Mouse (Mus musculus) kidney, embryonic 15.5 days (tissue): ENCODE measurements around the gene Ptpn7. TPM values are rescaled to one million over a fixed set of nuclear protein-coding genes. Genes with fewer than 3 reads are reported as not detected.
A peak's percentile ranks its signal among the peaks of the same experiment; 100 is the strongest.

Experiments used
- ATAC-seq: fragments of 200-750 bp; cut with Nextera tagmentation; replicated peaks from 2 replicates; pipeline ENCODE4 v1.8.0; 2017; ENCODE audit warnings: moderate TSS enrichment; ENCODE audit not compliant: low FRiP score
- H3K27ac ChIP-seq: fragments of 300-500 bp; sonication (generic); 2 replicates; pipeline ENCODE4 v1.5.1; 2015; ENCODE audit warnings: mild to moderate bottlenecking, inconsistent platforms
- H3K27me3 ChIP-seq: fragments of 300-500 bp; sonication (generic); 2 replicates; pipeline ENCODE4 v1.6.1; 2015; ENCODE audit warnings: inconsistent platforms
- H3K36me3 ChIP-seq: fragments of 300-500 bp; sonication (generic); 2 replicates; pipeline ENCODE4 v1.6.1; 2015; ENCODE audit warnings: inconsistent platforms
- H3K4me1 ChIP-seq: fragments of 300-500 bp; sonication (generic); 2 replicates; pipeline ENCODE4 v1.6.1; 2015; ENCODE audit warnings: inconsistent platforms
- H3K4me2 ChIP-seq: fragments of 300-500 bp; sonication (generic); 2 replicates; pipeline ENCODE4 v1.6.1; 2015; ENCODE audit warnings: moderate library complexity, mild to moderate bottlenecking, inconsistent platforms
- H3K4me3 ChIP-seq: fragments of 300-500 bp; sonication (generic); replicated peaks from 2 replicates; pipeline ENCODE4 v1.5.1; 2015; ENCODE audit warnings: mild to moderate bottlenecking, inconsistent platforms
- H3K9ac ChIP-seq: fragments of 300-500 bp; sonication (generic); 2 replicates; pipeline ENCODE4 v1.6.1; 2015; ENCODE audit warnings: mild to moderate bottlenecking, inconsistent platforms
- H3K9me3 ChIP-seq: fragments of 300-500 bp; sonication (generic); replicated peaks from 2 replicates; pipeline ENCODE4 v1.6.1; 2016; ENCODE audit warnings: inconsistent platforms
- WGBS: fragments of 180-500 bp; shearing (Covaris S2); methylation state at CpG from one replicate; pipeline ENCODE4 v1.1.7; 2015; ENCODE audit warnings: mixed read lengths; 5-methylcytosine and 5-hydroxymethylcytosine counted together
- polyA plus RNA-seq: library from polyadenylated mRNA; unstranded; fragments of >200 nt; fragmentation: Nextera tagmentation; extraction: Ambion mirVana; gene quantifications from 2 replicates; pipeline ENCODE4 v1.2.1, GENCODE M21; 2015

Gene Ptpn7
- polyA plus RNA-seq, 1 experiment from 2014 or later, result 1.2 TPM

DNA sequence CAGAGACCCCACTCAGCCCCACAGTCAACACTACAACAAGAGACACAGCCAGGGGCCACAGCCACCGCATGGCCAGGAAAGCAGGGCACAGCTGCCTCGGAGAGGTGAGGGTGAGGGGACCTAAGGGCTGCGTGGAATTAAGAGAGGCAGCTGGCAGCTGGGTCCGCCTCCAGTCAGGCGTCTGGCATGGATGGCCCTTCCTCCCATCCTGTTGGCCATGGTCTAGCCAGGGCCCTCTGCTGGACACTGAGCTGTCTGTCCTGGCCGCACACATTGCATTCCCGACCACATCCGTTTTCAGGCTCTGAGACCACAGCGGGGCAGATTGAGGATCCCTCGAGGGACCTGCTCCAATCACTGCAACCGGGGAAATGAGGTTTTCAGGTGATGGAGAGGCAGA lies 34.9 kb downstream of the Ptpn7 start, which contains the start of gene Gpr37l1:
Gene Gpr37l1 (minus strand): TSS at position 247 of the 400 bp plus-strand sequence.
- ATAC-seq, result no peak
- Histone ChIP-seq H3K4me2 (no peak within 1 kb of the TSS), H3K4me3 (no peak within 1 kb of the TSS), H3K4me1 (peaks cover 8% of the 10 kb centered on the region; the same call in 1 of the 2 replicates), H3K36me3 (no peaks in the 10 kb centered on the region), H3K27me3 (no peaks in the 10 kb centered on the region), H3K27ac (no peak within 1 kb of the TSS), H3K9ac (no peak within 1 kb of the TSS), H3K9me3 (no peaks in the 10 kb centered on the region)
- WGBS, result 67% methylated on average over 11 of the region's 11 CpGs

DNA sequence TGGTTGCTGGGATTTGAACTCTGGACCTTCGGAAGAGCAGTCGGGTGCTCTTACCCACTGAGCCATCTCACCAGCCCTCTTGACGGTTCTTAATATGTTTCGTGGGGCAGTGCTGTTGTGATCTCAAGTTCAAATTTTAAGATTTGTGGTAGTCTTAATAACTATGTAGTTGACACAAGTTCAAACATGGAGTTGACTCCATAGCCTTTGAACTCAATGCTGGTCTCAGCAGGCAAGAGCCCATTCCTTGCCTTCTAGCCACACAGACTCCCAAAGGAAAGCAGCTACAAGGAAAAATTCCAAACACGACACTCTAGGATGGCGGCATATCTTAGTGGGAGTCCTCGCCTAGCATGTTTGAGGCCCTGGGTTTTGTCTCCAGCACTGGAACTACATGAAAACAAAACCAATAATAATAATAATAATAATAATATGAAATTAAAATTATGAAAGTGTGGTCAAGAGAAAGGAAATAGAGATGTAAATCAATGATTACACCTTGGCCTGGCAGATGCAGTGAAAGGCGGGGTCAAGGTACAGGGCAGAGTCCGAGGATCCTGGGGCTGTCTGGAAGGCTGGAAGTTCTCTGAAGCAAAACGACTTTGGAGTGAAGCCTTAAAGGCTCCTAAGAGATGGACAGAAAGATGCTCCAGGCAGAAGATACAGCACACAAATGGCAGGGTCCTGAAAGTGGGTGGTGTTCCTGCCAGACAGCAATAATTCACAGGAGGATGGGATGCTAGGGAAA lies 36.1 kb downstream of the Ptpn7 start:
- no peak for ATAC-seq
- H3K9me3 ChIP-seq, result no peaks in the 10 kb centered on the region
- no peak overlapping the region for H3K4me2 ChIP-seq
- H3K36me3 ChIP-seq, result no peaks in the 10 kb centered on the region
- H3K4me3 ChIP-seq, result no peak overlapping the region
- H3K9ac ChIP-seq, result no peak overlapping the region
- peaks cover 8% of the 10 kb centered on the region; the same call in 1 of the 2 replicates for H3K4me1 ChIP-seq
- 87% methylated on average over 10 of the region's 10 CpGs for WGBS
- H3K27me3 ChIP-seq, result no peaks in the 10 kb centered on the region
- H3K27ac ChIP-seq, result no peak overlapping the region

DNA sequence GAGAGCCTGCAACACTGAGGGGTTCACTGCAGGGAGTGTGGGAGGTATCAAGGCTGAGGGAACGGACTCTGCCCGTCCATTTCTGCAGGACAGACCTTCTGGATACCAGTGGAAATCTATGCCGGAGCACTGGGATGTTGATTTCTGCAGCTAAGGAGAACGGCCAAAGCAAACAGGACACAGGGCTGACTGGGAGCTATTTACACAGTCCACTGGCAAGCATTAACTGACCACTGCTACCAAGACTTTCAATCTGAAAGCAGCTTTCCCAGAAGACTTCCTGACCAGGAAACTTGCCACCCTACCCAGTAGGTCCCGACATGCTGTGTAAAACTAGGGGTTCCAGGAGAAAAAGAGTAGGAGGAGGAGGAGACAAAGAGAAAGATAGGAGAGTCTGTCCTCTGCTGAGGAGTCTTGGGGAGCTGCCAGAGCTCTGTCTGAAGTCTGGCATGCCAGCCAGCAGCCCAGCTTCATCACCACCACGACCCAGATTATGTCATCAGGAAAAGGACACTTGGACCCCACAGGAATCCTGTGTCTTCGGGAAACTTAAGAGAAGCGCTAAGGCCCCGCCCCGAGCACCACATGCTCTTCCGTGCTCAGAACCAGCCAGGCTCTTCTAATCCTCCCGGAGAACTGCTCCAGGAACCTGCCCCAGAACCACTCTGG lies 37.2 kb downstream of the Ptpn7 start:
- H3K4me3 ChIP-seq, result no peak overlapping the region
- 49% methylated on average over 12 of the region's 12 CpGs for WGBS
- no peak overlapping the region for H3K27ac ChIP-seq
- H3K4me1 ChIP-seq, result peaks cover 8% of the 10 kb centered on the region; the same call in 1 of the 2 replicates
- no peak overlapping the region for H3K4me2 ChIP-seq
- H3K36me3 ChIP-seq, result no peaks in the 10 kb centered on the region
- no peak overlapping the region for H3K9ac ChIP-seq
- no peak for ATAC-seq
- H3K27me3 ChIP-seq, result no peaks in the 10 kb centered on the region
- H3K9me3 ChIP-seq, result no peaks in the 10 kb centered on the region

DNA sequence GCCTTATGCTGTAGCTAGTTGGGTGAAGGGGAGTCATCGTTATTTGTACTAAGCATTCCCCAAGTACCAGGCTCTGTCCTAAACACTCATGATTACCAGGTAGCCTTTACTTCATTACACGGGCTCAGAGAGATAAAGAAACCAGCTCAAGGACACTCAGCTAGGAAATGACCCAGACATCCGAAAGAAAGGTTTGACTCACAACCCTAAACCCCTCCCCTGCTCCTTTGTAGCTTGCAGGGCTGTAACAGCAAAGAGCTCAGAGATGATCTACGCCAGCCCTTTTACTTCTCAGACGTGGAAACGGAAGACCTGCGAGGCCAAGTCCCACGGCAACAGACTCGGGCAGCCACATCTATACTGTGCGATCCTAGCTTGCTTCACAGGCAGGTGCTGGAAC lies 37.8 kb downstream of the Ptpn7 start:
- H3K4me1 ChIP-seq, result peaks cover 8% of the 10 kb centered on the region; the same call in 1 of the 2 replicates
- no peak overlapping the region for H3K9ac ChIP-seq
- no peaks in the 10 kb centered on the region for H3K36me3 ChIP-seq
- H3K27ac ChIP-seq, result no peak overlapping the region
- no peaks in the 10 kb centered on the region for H3K27me3 ChIP-seq
- H3K4me2 ChIP-seq, result no peak overlapping the region
- H3K4me3 ChIP-seq, result no peak overlapping the region
- 68% methylated on average over 10 of the region's 10 CpGs for WGBS
- ATAC-seq, result no peak
- no peaks in the 10 kb centered on the region for H3K9me3 ChIP-seq

DNA sequence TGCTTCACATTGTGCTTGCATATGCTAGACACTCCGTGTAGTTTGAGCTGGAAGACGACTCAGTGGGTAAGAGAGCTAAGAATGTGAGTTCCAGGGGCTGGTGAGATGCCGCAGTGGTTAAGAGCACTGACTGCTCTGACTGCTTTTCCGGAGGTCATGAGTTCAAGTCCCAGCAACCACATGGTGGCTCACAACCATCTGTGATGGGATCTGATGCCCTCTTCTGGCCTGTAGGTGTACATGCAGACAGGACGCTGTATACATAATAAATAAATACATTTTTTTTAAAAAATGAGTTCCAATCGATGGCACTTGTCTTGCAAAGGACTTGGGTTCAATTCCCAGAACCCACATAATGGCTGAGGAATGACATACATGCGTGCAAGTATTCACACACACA lies 38.7 kb downstream of the Ptpn7 start:
- no peak for ATAC-seq
- no peak overlapping the region for H3K9ac ChIP-seq
- no peaks in the 10 kb centered on the region for H3K9me3 ChIP-seq
- H3K36me3 ChIP-seq, result no peaks in the 10 kb centered on the region
- peaks cover 8% of the 10 kb centered on the region; the same call in 1 of the 2 replicates for H3K4me1 ChIP-seq
- no peaks in the 10 kb centered on the region for H3K27me3 ChIP-seq
- no peak overlapping the region for H3K27ac ChIP-seq
- 85% methylated on average over 7 of the region's 7 CpGs for WGBS
- H3K4me3 ChIP-seq, result no peak overlapping the region
- no peak overlapping the region for H3K4me2 ChIP-seq

DNA sequence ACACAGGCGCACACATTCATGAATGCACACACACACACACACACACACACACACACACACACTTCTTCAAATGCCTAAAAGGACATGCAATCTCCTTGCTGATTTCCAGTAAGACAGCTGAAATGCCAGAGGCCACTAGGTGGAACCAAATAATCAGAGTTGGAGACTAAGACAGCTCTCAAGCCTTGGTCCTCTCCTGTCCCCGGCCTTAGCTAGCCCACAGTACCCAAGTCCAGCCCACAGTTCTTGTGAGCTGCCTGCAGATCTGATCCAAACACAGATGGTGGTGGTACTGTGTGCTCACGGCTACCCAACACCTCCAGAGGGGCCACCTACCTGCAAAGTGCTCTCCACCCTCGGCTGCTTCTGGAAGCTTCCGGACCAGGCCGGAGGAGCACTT lies 39.5 kb downstream of the Ptpn7 start:
- no peaks in the 10 kb centered on the region for H3K36me3 ChIP-seq
- no peak overlapping the region for H3K4me2 ChIP-seq
- H3K27ac ChIP-seq, result no peak overlapping the region
- H3K4me3 ChIP-seq, result no peak overlapping the region
- H3K27me3 ChIP-seq, result no peaks in the 10 kb centered on the region
- no peak overlapping the region for H3K9ac ChIP-seq
- ATAC-seq, result peak; percentile 65
- H3K4me1 ChIP-seq, result peaks cover 8% of the 10 kb centered on the region; the same call in 1 of the 2 replicates
- WGBS, result 49% methylated on average over 6 of the region's 6 CpGs
- H3K9me3 ChIP-seq, result no peaks in the 10 kb centered on the region

DNA sequence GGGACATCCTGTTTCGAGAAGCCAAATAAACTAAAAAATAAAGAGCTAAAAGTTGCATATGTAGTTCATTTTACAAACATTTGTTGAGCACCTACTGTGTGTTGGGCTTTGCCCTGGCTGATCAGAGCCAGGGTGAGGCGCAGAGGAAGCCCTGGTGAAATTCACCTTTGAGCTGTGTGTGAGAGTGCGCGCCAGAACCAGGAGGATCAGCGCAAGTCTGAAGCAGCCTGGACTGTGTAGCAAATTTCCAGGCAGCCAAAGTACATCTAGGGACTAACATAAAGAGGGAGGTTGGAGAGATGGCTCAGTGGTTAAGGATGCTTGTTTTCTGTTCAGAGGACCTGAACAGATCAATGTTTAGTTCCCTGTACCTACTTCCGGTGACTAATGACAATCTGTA lies 40.8 kb downstream of the Ptpn7 start:
- WGBS, result 89% methylated on average over 6 of the region's 6 CpGs
- Histone ChIP-seq H3K9ac (no peak overlapping the region), H3K9me3 (no peaks in the 10 kb centered on the region), H3K27me3 (no peaks in the 10 kb centered on the region), H3K27ac (no peak overlapping the region), H3K4me3 (no peak overlapping the region), H3K4me2 (no peak overlapping the region), H3K36me3 (no peaks in the 10 kb centered on the region), H3K4me1 (peaks cover 8% of the 10 kb centered on the region; the same call in 1 of the 2 replicates)
- ATAC-seq, result no peak

DNA sequence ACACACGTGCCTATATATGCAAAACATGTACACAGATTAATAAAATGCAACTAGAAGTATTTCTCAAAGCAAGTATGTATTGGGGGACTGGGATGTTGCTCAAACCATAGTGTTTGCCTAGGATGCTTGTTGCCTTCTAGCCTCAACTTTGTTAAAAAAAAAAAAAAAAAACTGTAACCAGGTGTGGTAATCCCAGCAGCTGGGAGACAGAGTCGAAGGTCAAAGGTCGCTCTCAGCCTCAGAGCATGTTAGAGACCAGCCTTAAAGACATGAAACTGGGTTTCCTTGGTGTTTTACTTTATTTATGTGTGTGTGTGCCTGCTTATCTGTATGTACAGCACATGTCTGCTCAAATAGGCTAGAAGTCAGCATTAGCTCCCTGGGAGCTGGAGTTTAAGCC lies 42.7 kb downstream of the Ptpn7 start:
- H3K9ac ChIP-seq, result no peak overlapping the region
- H3K4me2 ChIP-seq, result no peak overlapping the region
- no peaks in the 10 kb centered on the region for H3K36me3 ChIP-seq
- WGBS, result 80% methylated on average over 3 of the region's 3 CpGs
- no peaks in the 10 kb centered on the region for H3K27me3 ChIP-seq
- H3K4me1 ChIP-seq, result no peaks in the 10 kb centered on the region
- no peak overlapping the region for H3K4me3 ChIP-seq
- no peak for ATAC-seq
- no peak overlapping the region for H3K27ac ChIP-seq
- H3K9me3 ChIP-seq, result no peaks in the 10 kb centered on the region

DNA sequence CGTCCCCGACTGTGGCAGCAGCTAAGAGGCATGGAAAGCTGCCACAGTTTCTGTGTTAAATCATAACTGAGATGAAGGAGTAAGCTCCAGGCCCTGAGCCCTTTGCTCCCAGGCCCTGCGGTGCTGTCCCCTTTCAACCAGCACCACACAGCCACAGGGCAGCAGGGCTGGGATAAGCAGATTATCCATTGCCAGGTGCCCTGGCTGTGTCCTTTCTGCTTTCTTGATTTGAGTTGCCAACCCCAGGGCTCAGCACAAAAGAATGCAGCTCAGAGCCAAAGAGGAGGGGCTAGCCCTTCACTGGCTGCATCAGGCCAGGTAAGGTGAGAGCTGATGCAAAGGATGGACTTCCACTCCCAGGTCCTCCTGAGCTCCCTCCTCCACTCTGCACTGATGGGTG lies 45.2 kb downstream of the Ptpn7 start:
- peak; percentile 48; the same call in 1 of the 2 replicates for ATAC-seq
- H3K27me3 ChIP-seq, result no peaks in the 10 kb centered on the region
- no peaks in the 10 kb centered on the region for H3K36me3 ChIP-seq
- H3K27ac ChIP-seq, result no peak overlapping the region
- H3K4me3 ChIP-seq, result no peak overlapping the region
- H3K4me1 ChIP-seq, result 0 out of 2 replicates have a peak, but pooled peaks cover 10% of the 10 kb centered on the region
- WGBS, result 76% methylated on average over 3 of the region's 3 CpGs
- no peak overlapping the region for H3K4me2 ChIP-seq
- no peak overlapping the region for H3K9ac ChIP-seq
- H3K9me3 ChIP-seq, result no peaks in the 10 kb centered on the region

DNA sequence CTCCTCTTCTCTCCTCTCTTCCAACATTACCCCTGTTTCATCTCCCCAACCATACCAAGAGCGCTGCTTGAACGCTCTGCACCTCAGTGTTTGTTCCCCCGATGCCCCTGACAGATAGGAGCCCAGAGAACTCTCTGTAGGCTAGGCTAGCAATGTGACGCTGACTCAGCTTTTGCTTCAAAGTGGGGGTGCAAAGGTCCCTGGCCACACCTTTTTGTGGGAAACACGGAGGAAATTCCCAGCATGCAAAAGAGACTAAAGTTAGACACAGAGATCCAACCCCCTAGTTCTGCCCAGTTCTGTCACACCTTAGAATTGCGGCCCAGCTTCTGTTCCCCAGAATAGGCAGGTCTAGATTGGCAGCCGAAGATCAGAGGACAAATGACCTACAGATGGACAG lies 46.4 kb downstream of the Ptpn7 start:
- H3K4me3 ChIP-seq, result no peak overlapping the region
- H3K27me3 ChIP-seq, result no peaks in the 10 kb centered on the region
- 84% methylated on average over 7 of the region's 7 CpGs for WGBS
- H3K9me3 ChIP-seq, result no peaks in the 10 kb centered on the region
- no peak overlapping the region for H3K4me2 ChIP-seq
- no peak overlapping the region for H3K9ac ChIP-seq
- H3K27ac ChIP-seq, result no peak overlapping the region
- H3K36me3 ChIP-seq, result no peaks in the 10 kb centered on the region
- ATAC-seq, result no peak
- peaks cover 18% of the 10 kb centered on the region; the same call in 1 of the 2 replicates for H3K4me1 ChIP-seq

DNA sequence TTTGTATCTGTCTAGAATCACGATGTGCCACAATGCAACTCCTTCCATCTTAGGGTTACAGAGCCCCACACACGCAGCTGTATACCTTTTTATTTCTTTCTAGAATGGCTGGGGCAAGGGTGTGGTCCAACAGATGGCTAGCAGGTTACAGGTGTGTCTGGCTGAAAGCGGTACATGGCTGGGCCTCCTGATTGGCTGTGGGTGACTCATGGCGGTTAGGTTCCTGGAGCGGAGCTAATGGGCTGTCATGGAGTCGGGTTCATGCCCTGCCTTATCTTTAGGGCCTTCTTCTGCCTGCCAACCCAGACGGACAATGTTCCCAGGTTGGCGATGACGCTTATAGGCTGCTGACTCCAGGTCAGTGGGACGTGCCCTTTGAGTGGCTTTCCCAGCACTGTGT lies 48.3 kb downstream of the Ptpn7 start:
- Histone ChIP-seq H3K27me3 (no peaks in the 10 kb centered on the region), H3K4me1 (peaks cover 18% of the 10 kb centered on the region; the same call in 1 of the 2 replicates), H3K27ac (0 out of 2 replicates have a peak overlapping the region, but pooled peaks have one; percentile 13), H3K9ac (no peak overlapping the region), H3K4me3 (no peak overlapping the region), H3K9me3 (no peaks in the 10 kb centered on the region), H3K4me2 (no peak overlapping the region), H3K36me3 (no peaks in the 10 kb centered on the region)
- WGBS, result 67% methylated on average over 10 of the region's 10 CpGs
- peak; percentile 66 for ATAC-seq

DNA sequence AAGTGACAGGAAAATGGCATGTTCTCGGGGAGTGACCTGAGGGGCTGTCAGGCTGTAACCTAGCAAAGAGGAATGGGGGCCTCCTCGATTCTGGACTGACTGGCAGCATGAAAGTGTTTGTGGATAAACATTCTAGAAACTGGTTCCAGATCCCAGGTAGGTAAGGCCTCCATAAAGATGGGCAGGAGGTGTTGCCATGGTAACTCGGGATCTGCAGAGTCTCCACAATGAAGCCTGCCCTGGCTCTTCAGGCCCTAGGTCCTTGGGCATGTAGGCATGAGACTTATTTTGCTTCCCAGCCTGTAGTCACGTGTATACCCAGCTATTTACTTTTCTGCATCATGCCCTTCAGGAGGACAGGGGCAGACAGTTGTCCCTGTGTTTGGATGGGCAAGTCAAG lies 48.8 kb downstream of the Ptpn7 start:
- H3K27me3 ChIP-seq, result no peaks in the 10 kb centered on the region
- no peaks in the 10 kb centered on the region for H3K36me3 ChIP-seq
- 0 out of 2 replicates have a peak overlapping the region, but pooled peaks have one; percentile 13 for H3K27ac ChIP-seq
- ATAC-seq, result no peak
- no peak overlapping the region for H3K9ac ChIP-seq
- 60% methylated on average over 4 of the region's 4 CpGs for WGBS
- H3K4me2 ChIP-seq, result no peak overlapping the region
- no peak overlapping the region for H3K4me3 ChIP-seq
- peaks cover 18% of the 10 kb centered on the region; the same call in 1 of the 2 replicates for H3K4me1 ChIP-seq
- no peaks in the 10 kb centered on the region for H3K9me3 ChIP-seq
